Mouse (Mus musculus) 3T3-L1 (cell line): ENCODE measurements at regions not wholly inside any gene's neighbourhood (a gene's known extent, or its start where the extent isn't known, plus 50 kb on each side); places are given as distances from the start of the nearest gene placed in this dataset.

Experiments
- DNase-seq: peaks from one replicate; pipeline ENCODE4 v3.0.0-alpha.2; 2015; ENCODE audit warnings: low read depth, low spot score

DNA sequence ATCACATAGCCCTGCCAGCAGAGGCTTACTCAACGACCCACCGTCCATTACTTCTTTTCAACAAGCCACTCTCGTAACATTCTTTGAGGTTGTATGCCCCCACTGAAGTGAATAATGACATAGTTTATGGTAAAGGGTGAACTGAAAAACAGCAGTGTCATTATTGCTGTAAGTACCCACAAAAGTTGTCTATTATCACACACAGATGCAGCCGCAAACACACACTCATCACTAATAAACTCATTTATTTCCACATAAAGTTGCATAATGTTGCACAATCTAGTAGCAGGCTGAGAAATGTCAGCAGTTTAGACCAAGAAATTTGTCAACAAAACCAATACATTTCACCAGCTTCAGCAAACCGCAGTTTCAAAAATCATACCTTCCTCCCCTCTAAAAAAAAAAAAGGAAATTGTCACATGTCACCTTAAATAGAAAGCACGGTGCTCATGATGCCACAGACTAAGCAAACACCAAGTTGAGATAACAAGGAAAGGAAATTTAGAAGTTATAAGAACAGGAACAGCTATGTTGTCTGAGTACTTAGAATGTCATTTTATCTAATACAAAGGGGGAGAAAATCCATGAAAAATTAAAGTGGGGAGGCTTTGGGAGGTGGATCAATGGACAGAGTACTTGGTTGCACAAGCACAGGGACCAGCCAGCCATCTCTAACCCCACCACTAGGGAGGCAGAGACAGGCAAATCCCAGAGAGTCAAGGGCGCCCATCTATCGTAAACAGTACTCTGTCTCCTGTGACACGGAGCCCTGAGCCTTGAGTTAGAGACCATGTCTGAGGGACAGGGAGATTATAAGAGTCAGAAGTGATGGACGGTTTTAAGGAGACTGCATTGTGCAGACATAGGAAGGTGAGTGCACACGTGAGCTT is 195.9 kb downstream of the Hlx start:
- no peak for DNase-seq

DNA sequence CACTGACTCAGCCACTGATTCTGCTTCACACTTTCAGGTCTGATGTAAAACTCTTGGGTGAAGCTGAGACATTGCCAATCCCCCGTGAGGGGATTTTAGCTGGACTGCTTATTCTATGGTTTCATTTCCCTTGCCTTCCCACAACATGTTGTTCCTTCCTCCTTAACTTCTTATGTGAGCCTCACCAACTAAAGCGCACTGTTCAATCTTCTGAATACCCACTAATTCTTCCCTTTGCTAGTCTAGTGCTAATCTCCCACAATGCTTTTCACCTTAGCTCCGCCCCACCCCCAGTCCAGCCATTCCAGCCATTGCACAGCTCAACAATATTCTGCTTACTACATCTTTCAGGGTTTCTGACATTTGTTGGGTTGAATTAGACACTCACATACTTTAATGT is 196.7 kb downstream of the Hlx start:
- DNase-seq: no peak

DNA sequence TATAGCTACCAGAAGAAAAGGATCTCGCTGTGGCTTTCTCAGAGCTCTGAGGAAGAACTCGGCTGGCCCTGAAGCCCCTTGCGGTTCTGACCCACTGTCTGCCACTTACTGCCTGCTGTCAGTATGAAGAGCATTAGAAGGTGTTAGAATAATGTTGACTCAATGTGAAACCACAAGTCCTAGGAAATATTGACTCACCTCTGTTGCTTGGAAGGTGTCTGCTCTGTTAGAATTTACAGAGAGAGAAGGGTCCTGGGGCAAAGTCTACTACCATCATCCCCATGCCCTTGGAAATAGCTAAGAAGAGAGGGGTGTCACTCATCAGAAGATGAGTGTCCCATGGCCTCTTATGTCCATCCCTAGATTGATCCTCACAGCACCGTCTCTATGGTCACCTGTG is 197.9 kb downstream of the Hlx start:
- DNase-seq: peak; percentile 19

DNA sequence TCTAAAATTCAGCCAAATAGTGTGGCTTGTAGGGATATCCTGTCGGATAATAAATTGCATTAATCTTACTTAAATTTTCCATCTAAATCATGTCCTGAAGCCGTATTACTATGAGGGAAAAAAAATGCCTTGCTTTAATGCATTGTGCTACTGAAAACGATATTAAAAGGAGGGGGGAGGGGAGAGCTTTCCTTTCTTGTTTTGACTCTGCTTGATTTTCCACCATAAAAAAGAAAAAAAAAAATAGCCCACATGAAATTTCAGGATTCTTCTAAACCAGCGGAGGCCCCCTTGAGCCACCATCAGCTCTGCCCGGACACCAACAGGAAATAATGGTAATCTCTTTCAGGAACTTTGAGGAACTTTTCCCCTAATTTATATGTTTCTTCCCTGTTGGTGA is 198.5 kb downstream of the Hlx start:
- no peak for DNase-seq

DNA sequence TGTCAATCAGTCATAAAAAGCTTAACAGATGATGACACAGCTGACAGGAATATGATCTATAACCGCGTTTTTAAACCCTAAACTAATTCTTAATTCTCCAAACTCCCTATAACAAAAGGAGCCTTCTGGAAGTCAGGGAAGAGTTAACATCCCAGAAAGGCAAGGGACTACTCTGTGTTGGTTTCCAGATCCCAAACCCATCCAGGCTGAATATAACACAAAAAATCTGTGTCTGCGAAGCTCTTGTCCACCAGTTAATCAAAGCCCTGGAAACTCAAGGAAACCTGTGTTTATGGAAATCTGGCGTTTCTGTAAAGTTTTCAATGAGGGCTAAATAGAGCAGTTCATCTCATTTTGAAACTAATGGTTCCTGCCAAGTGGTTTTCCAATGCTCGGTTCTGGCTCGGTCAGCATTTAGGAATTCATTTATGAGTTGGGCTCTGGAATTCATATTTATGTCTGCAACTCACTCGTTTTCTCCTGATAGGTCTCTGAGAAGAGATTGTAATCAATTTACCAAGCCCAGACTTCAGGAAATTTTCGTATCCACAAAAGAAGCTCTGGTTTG is 199.8 kb downstream of the Hlx start:
- DNase-seq: peak; percentile 60

DNA sequence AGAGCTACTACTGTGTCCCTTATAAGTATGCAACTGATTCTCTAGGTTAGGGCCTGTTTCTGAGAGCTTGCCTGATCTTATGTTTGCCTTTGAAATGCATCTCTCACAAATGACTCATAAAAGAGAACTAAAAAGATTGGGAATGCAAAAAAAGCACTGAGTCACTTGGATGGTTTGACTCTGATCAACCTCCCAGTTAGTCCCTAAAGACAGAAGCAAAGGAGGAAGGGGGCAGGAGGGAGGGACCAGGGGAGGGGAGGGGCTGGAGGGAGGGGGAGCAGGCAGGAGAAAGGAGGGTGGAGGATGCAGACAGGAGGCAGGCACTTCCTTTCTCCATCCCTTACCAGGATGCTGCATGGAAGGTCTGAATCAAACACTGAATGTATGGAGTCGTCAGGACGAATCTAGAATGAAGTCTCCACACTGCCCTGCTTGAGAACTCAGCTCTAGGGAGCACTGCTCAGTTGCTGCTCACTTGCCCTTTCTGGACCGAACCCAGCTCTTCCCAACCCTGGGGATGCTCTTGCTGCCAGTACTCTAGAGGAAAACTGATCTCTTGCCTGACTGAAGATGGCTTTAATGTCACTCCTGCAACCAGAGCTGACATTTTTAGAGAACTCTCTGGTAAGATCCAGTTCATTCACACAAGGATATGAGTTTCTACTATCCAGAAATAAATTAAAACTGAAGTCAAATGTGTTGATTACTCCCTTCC is 201.7 kb downstream of the Hlx start:
- peak; percentile 68 for DNase-seq

DNA sequence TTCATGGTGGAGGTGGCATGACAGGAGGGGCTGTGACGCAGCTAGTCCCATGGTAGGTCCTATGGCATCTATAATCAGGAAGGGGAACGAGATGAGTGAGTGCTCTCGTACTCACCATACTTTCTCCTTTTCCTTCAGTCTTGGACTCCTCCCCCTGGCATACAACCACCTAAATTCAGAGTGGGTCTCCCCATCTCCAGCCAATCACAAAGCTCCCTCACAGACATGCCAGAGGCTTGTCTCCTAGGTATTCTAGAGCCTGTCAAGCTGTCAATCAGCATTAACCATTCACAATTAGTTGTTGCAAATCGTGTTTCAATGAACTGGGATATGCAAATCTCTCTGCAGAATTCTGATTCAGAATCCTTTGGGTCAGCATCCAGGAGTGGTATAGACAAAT is 206.7 kb downstream of the Hlx start:
- DNase-seq: no peak

DNA sequence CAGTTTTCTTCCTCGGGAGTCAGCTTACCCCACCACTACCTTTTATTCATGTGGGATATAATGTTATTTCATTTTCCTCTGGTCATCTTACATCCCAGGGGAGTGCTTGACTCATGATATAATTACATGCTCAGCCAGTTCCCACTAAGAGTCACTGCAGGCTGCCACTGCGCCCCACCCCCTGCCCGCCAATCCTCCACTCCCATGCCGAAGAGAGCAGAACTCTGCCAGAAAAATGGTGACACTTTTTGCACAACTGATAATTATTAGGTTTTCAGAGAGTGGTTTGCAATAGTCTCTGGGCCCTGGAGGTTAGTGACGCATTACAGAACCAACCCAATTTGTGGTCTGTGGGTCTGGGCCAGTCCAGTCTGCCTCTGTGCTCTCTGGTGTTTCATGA is 212.9 kb downstream of the Hlx start:
- DNase-seq: peak; percentile 88

DNA sequence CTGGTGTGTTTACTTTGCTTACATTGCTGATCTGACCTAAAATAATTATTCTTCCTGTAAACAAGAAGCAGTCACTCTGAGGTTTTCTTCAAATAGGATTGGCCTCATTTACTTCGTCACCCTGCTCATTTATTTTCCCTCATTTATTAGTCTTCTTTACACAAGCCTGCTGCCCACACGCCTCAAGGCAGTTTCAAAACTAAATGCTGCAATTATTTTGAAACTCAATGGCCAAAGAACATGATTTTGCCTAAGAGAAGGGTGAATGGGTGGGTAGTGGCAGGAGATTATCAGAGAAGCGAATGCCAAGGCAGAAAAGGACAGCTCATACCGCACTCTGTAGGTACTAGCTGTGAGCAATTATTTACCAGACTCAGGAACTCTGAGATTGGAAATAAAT is 227.8 kb downstream of the Hlx start:
- no peak for DNase-seq

DNA sequence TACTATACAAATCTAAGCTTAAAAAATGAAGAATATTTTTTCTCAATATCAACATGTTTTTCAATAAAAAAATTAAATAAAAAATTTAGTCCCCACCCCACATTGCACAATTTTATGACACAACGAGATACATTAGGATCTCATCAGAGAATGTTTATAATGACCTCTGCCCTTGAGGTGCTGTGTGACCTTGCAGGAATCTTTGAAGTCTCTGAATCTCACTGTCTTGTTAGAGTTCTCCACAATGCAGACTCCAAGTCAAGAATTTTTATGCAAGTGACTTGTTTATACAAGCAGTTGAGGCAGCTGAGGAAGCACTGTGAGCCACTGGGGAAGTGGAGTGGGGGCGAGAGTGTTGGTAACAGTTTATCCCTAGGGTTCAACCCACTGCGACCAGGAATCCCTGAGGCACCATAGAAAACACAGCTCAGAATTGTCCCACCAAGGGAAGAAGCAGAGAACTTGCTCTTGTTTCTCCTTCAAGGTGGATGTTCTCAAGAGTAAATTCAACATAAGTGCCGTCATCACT is 228.5 kb downstream of the Hlx start:
- DNase-seq: no peak

DNA sequence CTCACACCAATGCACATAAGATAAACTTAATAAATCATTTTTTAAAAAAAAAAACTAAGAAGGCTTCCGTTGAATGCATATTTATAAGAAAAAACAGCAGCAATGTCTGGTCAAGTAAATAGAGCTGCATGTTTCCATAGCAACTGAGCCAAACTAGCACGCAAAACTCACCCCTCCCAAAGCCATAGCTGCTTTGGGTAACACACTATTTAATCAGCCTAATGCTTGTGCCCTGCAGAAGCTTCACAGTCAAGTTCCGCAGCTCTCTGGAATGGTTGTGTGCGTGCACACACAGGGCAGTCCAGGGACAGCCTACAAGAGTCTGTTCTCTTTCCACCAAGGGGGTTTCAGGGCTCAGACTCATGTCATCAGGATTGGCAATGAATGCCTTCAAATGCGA is 231.7 kb downstream of the Hlx start:
- DNase-seq: no peak

DNA sequence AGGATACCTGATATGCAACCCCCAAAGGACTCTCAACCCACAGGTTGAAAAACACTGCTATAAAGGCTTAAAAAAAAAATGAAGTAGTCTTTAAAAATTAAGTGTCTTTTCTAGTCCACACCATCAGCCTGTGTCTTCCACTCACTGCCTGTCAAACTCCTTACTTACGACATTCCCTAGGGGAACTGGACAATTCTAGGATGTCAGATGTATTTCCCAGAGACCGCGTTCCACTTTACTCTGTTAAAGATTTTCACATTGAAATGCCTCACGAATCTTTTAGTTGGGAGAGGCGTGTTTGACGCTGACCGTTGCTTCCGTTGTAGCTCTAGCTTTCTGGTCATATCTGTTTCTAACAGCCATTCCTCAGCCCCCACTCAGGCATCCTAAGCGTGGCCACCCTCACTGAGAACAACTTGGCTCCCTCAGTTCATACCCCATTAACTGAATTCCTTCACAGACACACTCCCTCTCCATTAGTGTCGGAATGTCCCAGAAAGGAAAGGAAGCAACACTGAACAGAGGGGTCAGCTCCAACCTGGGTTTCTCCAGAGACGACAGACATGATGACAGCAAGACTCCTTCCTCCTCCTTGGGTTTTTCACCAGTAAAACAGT is 233.4 kb downstream of the Hlx start:
- no peak for DNase-seq

DNA sequence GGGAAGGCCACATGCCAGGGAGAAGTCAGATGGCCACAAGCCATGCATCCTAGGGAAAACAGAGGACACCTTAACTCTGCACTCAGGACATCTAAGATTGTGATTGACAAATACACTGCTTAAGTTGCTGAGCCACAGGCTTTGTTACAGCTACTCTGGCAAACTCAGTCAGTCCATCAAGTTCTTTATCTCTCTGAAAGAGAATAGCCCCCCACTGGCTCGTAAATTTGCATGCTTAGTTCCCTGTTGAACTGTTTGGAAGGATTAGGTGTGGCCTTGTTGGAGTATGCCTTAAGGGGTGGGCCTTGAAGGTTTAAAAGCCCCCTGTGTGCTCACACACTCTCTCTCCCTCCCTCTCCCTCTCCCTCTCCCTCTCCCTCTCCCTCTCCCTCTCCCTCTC is 235.4 kb downstream of the Hlx start:
- DNase-seq: no peak

DNA sequence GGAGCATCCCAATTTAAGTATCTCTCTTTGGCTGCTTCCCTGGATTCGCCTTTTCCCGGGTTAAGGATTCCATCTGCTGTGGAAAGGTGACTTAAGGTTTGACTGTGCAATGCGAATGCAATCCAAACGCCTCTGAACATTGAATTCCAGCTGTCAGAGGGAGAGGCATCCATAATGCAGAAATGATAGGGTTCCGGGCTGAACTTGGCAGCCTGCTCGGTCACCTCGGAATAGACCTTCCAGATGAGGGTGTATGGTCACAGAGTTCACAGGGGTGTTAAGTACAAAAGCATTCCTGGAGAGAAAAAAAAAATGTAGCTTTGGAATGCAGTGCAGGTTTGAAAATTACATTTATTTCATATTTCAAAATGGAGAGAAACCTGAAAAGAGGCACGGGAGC is 238.6 kb downstream of the Hlx start:
- no peak for DNase-seq

DNA sequence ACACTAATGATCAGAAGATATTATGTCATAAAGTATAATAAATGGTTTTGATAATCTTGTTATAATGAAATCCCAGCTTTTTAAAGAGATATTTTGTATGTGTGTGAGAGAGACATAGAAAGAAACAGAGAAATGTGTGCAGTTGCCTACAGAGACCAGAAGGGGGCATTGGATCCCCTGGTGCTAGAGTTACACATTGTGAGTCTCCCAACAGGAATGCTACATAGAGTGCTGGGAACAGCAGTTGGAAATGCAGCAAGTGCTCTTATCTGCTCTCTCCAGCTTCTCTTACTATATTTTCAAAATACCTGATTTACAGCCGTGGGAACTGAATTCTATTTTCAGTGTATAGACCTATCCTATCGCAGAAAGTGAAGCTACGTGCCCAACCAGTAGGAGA is 240.3 kb downstream of the Hlx start:
- peak; percentile 4 for DNase-seq

DNA sequence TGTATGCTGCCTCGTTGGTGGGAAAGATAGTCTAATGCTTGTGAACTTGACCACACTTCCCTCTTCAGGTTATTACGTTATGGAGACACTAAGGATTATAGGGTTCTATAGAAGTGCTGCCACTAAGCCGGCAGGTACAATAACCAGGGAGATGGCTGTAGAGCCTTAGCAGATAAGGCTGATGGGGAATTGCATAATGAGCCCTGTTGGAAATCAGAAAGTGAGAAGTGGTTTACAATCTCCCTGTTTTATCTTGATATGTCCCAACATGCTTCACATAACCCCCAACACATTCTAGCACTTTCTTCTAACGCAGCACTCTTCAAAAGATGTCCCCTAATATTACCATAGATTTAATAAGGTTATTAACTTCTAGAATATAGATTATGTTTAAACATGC is 241.2 kb downstream of the Hlx start:
- no peak for DNase-seq

DNA sequence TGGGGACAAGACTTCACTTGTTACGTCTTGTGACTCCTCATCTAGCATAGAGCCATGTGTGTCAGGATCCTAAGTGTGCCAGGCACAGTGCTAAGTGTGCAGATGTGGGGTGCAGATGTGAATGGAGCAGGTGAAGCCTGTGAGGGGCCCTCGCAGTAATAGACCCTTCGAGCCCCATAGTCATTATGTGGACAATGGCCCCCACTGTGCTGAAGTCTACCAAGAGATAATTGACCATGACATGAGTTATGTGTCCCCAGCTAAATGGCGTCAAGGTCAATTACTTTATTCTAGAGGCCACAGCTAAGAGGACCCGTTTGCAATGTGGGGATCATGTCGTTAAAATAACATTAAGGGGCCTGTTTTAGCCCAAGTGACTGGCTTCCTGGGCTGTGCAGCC is 245.0 kb downstream of the Hlx start:
- DNase-seq: no peak

DNA sequence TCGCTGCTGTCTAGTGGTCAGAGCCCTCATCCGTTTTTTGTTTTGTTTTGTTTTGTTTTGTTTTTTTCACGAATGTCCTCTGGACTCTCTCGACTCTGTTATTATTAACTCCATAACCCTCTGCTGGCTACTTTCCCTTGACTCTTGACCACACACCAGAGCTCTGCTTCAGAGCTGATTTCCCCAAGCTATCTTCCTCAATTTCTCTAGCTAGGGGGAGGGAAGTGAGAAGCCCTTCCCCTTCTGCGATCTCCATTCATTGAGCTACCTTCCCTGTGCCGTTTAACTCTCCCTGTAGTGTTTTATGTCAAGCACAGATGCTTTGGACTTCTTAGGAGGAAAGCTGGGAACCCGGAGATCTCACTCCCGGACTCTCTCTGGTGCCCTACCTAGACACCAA is 247.6 kb downstream of the Hlx start:
- DNase-seq: no peak

DNA sequence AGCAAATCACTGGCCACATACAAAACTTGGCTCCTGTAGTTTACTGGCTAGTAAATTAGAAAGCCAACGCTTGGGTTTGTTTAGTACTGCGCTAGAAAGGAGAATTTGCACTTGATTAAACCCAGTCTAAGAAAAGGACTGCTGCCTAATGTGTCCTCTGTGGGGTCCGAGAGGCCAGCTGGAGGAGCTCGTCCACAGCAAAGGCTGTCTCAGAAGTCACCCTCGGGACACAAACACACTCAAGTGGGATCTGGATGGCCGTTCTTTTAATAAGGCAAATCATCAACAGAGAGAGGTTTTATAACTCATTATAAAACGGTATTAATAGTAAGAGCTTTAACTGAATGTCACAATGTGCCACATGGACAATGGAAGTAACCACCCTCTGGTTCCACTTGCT is 249.0 kb downstream of the Hlx start:
- no peak for DNase-seq

DNA sequence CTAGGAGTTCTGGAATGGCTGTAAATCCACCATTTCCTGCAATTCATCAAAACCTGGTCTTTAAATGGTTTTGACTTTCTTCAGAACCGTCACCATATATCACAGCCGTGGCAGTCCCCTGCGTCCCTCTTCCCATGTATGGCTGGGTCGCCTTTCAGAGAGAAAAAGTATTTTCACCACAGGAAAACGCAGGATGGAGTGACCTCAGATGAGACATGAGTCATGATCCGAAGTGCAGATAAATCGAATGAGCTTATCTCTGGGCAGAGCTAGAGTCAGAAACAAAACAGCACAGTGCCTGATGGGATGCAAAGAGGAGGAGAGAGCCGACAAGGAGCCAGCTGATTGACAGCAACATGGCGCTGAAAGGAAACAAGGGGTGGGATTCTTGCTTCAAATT is 250.4 kb downstream of the Hlx start:
- DNase-seq: no peak

DNA sequence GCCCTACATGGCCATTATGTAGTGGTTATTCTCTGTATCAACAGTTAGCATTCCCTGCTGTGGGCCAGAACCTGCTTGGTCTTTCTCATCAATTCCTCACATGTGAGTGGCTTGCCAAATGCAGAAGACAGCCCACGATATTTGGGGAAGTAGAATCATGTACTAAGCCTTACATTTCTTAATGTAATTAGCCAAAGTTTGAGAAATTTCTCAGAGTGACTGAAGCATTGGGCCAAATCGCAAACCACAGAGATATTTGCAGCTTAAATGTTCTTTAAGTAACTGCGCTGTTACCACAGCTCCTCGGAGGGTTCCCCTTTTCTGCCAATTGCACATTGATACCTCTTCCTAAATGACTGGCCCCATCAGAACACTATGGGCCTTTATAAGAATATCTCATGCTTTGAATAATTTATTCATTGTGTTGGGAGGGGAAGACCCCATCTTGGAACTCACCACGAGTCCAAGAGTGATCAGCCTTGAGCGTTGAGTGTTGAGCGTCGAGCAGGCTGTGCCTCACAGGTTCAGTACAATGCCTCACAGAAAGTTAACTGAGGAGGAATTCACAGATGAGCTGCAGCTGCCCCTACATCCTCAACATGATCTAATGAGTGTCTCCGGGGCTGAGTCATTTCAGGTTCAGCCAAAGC is 251.7 kb downstream of the Hlx start:
- no peak for DNase-seq

DNA sequence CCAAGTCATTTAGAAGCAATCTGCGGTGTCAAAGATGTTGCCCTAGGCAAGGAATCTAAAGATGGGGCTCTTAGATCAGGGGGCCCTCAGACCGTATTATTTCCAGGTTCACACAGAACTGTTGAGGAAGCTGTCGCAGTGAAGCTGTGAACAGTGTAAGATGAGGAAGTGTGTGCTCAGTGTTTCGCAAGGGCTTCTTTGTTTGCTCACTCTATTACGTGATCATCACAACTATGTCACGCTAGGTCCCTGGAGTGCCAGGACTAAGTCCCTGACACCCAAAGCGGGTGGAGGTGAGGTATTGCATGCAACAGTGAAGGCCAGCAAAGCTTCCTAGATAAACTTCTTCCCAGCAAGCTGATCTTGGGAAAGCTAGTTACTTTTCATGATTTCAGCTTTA is 254.4 kb downstream of the Hlx start:
- no peak for DNase-seq
